Mouse (Mus musculus): ENCODE measurements at regions not wholly inside any gene's neighbourhood (a gene's known extent, or its start where the extent isn't known, plus 50 kb on each side); places are given as distances from the start of the nearest gene placed in this dataset.

- DNase-seq = no peak
Observed at GRCm38 (mm10) chr4:33798654-33799053, 125.7 kb upstream of the Cnr1 start.

GRCm38 (mm10) chr4:33799110-33799509 is 125.3 kb upstream of the Cnr1 start:
- peak; percentile 58 to 59 for DNase-seq

- DNase-seq = peak; percentile 27 to 40
Observed at GRCm38 (mm10) chr4:33799831-33800230, 124.6 kb upstream of the Cnr1 start.

- no peak for DNase-seq
Observed at GRCm38 (mm10) chr4:33812338-33812737, 112.1 kb upstream of the Cnr1 start.

GRCm38 (mm10) chr4:33823850-33824249 is 100.5 kb upstream of the Cnr1 start:
- no peak for DNase-seq

- DNase-seq = peak in 1 of 2 experiments; percentile 18
Observed at GRCm38 (mm10) chr4:33833134-33833533, 91.3 kb upstream of the Cnr1 start.

- no peak for DNase-seq
Observed at GRCm38 (mm10) chr4:33838436-33838835, 86.0 kb upstream of the Cnr1 start.

- DNase-seq = peak; percentile 21 to 27
Observed at GRCm38 (mm10) chr4:33840119-33840518, 84.3 kb upstream of the Cnr1 start.

GRCm38 (mm10) chr4:33845611-33846395 is 78.6 kb upstream of the Cnr1 start:
- DNase-seq = no peak

- DNase-seq = no peak
Observed at GRCm38 (mm10) chr4:33850249-33850648, 74.1 kb upstream of the Cnr1 start.

- DNase-seq = no peak
Observed at GRCm38 (mm10) chr4:33852294-33852693, 72.1 kb upstream of the Cnr1 start.

GRCm38 (mm10) chr4:33855112-33855511 is 69.3 kb upstream of the Cnr1 start:
- no peak for DNase-seq

GRCm38 (mm10) chr4:33867126-33867525 is 57.3 kb upstream of the Cnr1 start:
- no peak for DNase-seq

- no peak for DNase-seq
Observed at GRCm38 (mm10) chr4:33869317-33869716, 55.1 kb upstream of the Cnr1 start.

Data from cerebellum, adult 18-20 months (tissue).